Mouse (Mus musculus): ENCODE measurements at regions not wholly inside any gene's neighbourhood (a gene's known extent, or its start where the extent isn't known, plus 50 kb on each side); places are given as distances from the start of the nearest gene placed in this dataset.

DNA sequence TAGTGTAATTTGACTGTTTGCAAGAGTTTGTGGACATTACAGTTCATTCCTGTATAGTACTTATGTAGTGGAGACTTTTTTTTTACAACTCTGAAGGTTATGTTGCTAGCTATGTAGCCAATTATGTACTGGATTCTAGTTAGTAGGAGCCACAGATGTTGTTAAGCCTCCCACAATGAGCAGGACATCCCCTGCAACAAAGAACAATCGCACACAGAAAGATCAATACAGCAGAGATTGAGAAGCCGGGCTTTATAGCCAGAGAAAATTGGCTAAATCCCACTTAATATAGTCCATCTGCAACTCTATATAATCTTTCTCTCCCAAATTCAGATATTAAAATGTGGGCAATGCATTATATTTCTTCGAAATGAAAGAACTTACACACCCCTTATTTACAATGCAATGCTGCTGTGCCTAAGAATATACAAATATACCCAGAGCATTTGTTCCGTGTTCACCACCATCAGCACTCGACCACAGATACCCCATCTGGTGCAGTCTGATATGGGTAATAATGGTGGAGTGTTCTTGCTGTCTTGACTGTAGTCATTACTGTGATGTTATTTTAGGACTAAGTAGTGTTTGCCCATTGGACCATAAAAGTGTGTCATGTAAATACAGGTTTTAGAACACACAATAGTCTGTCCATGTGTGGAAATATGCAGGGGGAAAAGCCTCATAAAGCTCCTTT, 1351.9 kb upstream of the Zeb2 start:
- DNase-seq: no peak

DNA sequence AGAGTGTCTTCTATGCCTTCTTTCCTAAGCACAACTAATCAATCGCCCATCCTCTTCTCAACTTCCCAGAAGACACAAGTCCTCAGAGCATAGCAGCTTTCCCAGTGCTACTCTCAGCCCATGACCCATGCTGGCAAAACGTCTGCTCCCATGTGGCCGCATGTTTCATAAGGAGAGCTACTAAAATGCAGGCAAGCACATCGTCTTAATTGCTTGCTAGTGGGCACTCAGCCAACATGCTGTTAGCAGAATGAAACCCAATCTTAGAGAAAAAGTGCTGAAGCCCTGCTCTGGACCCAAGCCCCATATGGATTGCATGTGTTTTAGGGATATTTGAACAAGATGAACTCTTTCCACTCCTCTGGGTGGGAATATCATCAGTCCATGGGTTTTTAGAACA, 1348.2 kb upstream of the Zeb2 start:
- no peak for DNase-seq

DNA sequence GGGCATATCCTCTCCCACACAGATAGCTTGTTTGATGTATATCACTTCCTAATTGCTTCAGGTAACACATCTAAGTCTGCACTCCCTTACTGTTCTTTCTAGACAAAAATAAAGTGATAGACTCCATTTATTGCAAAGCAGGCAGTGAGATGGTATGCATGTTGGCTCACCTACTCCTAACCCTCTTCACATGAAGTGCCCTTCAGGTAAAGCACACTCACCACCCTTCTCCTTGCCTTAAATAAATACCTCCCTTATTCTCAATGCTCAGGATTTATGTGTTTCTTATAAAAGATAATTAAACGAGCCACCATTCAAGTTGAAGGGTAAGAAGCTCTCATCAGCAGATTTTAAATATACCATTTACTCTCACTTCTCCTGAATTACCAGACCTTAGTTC, 1347.7 kb upstream of the Zeb2 start:
- DNase-seq: no peak

DNA sequence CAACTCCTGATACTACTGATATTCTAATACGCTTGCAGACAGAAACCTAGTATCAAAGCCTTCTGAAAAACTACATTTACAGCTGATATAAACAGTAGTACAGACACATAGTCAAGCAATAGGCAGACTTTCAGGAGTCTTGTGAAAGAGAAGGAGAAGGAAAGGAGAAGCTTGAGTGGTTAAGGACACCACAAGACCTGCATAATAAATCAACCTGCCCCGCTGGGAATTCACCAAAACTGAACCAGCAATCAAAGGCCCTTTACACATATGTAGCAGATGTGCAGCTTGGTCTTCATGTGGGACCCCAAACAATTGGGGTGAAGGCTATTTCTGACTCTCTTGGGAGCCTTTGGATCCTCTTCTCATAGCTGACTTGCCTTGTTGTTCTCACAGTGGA, 1345.5 kb upstream of the Zeb2 start:
- no peak for DNase-seq

DNA sequence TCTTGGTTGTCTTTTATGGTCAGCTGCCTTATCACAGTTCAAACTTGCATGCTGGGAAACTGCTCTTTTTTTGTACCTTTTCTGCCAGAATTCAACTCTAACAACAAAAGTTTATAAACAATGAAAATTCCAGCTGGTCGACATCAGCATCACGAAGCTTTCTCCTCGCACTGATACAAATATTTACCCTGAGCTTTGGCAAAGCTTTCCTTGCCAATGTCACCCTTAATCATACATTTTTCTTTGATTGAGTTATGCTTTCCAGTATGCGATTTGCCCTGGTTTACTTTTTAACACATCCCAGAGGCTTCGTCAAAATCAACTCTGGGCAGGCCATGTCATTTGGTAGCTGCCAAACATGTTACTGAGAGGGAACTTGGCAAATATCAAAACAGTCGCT, 1333.5 kb upstream of the Zeb2 start:
- DNase-seq: no peak

DNA sequence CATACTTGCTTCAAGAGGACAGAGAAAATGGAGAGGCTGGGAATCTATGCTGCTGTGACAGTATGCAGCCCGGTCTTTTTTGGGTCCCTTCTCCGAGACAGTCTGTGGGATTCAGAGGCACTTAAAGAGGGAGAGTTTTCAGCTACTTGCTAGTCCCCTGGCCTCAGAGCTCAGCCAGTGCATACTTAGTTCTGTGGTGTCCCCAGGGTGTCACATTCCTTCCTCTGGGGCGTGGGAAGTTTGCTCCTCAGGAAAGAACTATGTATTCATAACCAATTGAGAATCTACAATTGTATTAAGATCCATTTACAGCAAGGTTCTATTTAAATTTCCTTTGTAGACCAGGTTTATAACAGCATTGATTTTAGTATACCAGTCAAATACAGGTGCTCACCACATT, 1328.1 kb upstream of the Zeb2 start:
- no peak for DNase-seq

DNA sequence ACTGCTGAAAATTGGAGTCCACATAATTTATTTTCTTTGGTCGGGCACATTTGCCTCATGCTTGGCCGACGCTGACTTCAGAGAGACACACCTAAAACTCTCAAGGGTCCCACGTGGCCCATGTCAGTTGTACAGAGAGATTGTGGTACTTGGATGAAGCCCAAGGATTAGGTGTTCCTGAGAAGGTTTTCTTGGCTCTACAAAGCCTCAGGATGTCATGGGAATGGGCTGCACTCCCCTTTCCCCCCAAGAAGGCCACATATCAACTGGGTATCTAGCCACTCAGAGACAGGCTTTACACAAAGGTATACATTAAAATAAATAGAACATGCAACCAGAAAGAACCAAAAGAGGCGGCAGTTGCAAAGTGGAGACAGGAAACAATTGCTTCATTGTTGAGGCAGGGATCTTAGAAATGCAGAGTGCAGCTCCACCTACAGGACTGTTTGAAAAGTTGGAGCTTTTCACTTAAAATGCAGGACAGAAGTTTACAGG, 1326.5 kb upstream of the Zeb2 start:
- DNase-seq: peak; percentile 13

DNA sequence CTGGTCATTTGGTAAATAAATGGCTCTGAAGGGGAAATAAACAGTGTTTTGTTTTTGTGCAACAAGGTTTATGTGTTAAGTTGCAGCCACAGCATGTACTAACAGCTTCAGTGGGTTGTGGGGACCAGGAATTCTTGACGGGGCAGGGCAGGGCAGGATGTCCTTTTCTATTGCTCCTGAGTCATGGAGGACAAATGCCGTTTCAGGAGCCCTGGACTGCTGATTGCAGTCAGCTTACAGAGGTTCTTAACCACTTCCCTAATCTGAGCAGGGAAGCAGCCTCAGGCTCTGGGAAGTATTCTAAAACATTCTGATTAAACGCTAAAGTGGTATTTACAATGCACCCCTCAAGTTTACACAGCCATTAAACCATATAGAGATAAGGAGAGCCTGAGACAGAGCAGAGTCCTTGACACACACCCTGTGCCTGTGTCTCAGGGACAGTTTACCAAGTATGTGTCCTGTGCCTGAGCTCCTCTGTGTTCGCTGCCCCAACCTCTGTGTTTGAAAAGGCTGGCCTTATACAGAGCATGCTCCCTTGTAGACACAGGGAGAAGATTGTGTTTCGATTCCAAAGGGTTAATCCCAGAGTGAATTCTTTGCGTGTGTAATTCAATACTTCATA, 1326.0 kb upstream of the Zeb2 start:
- no peak for DNase-seq

DNA sequence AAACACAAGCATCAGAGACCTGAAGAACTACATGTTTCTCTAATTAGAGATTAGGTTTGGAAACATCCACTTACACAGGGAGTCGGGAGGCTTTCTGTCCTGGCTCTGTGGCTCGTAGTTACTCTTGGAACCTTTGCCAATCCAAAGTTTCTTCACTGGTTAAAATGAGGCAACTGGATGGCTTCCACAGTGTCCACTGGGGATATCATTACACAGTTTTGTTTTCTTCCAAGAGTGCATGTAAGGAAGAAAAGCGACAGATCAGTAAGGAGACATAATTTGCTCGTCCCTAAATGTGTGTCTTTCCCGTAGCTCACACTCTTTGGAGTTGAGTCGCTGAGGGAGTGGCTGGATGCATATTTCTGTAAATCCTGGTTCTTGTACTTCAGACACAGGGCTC, 1325.4 kb upstream of the Zeb2 start:
- no peak for DNase-seq

DNA sequence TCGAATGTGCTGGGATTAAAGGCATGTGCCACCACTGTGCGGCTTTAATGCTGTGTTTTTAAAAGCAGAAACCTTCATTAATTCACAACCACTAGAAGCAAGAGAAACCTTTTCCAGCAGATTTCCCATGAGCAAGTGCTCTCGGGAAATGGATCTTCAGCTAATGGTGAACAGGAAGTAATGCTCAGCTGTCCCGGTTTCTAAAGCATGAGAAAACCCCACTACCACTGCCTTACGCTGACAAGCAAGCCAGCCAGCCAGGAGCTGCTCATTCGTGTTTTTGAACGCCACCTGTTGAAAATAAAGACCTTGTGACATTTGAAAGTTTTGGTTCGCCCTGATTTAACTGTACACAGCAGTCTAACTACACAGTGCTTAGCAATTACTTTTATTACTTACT, 1324.7 kb upstream of the Zeb2 start:
- DNase-seq: no peak

DNA sequence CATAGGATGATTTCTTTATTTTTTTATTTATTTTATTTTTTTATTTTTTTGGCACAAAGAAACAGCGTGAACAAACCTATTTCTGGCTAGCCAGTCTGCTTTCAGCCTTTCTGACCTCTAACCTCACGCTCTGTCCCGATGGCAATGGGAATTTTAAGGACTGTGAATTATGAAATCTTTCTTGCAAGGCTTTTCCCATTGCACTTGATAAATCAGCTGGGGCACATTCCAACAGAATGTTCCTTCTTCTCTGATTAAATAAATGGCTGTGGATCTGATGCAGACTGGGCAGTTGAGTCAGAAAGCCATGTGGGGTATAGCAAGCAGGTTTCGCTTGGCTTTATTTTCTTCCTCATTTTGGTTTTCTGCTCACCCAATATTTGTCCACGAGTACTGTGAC, 1324.2 kb upstream of the Zeb2 start:
- DNase-seq: no peak

DNA sequence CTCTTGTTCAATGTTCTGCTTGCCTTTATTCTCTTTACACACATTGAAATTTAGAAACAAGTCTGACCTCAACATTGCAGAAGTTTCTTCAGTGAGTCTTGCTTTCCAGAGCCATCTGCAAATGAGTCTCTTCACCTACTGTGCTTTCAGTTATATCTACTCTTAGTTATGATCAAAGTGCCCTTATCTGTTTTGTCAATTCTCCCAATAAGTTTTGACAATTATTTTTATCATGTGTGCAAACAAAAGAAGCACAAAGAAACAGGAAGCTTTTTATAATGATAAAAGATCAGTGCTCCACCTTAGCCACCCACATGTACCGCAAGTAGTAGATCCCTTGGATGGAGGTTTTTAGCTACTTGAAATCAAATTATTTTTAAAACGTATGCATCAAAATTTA, 1322.8 kb upstream of the Zeb2 start:
- DNase-seq: no peak

DNA sequence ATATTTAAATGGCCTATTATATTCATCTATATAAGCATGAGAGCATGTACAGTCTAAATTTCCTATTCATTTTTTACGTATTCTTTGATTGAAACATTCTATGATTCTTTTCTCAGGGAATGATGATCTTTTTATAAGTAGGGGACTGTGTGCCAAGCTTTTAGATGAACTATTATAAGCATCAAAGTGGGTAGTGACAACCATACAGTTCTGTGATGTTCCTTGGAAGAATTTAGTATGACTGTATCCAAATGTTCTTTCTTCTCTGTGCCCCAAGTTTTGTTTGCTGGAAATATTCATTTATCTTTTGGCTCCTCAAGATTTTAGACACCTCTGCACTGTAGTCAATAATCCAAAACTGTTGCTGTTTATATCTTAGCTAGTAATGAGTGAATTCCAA, 1301.1 kb upstream of the Zeb2 start:
- DNase-seq: no peak

DNA sequence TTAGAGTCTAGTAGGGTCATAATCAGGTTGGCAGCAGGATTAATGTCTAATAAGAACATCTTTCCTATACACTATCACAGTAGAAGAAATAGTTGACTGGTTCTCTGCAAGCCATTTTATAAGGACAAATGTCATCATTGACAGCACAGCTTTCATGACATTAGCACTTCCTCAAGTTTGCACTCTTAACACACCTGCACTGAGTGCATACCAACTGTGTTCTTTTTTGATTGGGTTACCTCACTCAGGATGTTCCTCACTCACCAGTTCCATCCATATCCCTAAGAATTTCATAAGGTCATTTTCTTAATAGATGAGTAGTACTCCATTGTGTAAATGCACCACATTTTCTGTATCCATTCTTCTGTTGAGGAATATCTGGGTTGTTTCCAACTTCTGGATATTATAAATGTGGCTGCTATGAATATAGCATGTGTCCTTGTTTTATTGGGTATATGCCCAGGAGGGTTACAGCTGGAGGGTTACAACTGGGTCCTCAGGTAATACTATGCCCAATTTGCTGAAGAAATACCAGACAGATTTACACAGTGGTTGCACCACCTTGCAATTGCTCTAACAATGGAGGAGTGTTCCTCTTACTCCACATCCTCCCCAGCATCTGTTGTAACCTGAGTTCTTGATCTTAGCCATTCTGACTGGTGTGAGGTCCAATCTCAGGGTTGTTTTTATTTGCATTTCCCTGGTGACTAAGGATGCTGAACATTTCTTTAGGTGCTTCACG, 1285.3 kb upstream of the Zeb2 start:
- no peak for DNase-seq

DNA sequence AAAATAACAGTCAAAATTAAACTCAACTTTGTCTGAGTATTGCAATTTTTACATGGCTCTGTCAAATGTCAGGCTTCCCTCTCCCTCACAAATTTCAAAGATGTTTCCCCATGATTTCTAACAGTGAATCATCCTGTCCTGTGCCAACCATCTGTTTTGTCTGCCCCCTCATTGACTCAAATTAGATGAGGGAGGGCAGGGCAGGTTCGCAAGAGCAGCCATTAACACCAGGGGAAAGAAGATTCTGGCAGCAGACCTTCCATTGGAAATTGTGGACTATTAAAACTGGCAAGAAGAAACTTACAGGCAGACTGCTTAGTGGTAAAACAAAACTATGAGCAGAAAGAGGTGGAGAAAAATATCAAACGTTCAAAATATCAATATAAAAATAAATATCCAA, 1277.0 kb upstream of the Zeb2 start:
- no peak for DNase-seq

DNA sequence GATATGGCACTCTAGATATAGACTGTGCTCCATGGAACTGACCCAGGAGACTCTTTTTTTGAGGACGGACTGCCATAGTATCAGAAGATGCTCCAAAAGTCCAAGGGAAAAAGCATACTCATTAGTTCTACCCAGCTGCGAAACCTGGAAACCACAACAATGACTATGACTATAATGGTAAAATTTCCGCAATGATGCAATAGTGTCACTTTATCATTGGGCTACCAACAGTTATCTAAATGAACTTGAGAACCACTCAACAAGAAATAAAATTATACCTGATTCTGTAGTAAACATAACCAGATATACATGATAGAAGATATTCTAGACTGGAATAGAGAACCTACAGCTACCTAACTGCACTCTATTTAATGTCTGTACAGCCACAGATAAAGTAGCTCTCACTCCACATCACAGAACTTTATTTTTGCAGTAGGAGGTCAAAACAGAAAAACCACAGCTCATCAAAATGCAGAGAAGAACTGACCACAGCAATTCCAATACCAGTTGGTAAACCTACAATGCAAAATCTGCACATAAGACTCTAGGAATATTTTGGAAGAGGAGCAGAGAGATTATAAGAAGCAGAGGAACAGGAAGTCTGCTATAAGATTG, 1255.8 kb upstream of the Zeb2 start:
- DNase-seq: no peak

DNA sequence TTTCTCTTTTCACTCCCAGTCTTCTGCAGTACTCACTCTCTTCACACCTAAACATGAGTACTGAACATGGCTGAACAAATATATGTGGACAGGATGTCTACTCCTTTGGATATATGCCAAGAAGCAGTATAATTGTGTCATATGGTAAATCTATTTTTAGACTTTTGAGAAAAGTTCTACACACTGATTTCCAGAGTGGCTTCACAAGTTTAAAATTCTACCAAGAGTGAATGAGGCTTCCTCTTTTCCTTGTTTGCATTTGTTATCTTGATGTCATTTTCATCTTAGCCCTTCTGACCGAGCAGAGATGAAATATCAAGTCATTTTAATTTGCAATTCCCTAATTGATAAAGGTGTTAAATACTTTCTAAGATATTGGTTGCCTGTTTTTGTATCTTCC, 1254.6 kb upstream of the Zeb2 start:
- no peak for DNase-seq

DNA sequence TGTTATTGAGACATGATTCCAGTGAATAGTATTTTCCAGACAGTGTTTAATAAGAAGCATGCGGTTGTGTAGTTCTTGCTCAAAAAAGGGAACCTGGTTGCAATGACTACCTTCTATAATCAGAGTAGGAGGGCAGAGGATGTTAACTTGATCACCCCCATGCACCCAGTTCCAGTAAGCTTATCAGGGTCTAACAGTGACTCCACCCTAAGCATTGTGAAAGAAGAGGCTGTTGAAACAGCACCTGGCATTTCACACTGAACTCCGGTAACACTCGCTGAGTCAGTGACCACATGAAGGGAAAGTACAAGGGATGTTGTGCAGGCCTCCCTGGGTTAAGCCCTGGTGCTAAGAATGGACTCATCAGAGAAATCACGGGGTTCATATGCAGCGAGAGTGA, 1253.8 kb upstream of the Zeb2 start:
- peak; percentile 6 for DNase-seq

DNA sequence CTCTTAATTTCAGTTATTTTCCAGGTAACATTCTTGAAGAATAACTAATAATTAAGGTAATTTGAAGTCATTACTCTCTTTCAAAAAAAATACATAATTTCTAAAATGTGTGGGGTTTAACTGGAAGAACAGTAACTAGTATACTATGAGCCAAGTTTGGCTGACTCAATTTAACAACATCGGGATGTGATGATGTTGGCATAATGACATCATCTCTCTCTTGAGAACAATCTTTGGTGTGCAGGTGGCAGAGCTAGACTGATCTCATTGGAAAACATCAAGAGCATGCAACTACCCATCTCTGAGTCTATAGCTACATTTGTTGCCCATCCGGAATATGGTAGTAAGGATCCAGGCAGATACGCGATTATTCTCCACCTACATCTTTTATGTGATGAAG, 1251.7 kb upstream of the Zeb2 start:
- DNase-seq: no peak

DNA sequence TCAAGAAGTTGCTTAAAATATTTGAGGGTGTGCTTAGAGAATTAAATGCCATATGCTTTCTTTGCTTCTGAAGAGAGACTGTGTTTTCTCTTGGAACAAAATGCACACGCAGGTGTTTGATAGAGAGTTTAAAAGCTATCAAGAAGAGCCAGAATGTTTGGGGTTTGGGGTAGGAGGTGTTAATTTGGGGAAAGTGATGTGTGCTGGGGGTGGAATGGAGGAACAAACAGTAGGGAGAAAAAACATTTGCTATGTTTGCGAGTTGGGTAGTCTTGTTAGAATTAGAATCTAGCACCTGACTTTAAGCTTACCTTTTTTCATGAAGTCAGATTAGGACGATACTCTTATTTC, 1248.9 kb upstream of the Zeb2 start:
- no peak for DNase-seq

DNA sequence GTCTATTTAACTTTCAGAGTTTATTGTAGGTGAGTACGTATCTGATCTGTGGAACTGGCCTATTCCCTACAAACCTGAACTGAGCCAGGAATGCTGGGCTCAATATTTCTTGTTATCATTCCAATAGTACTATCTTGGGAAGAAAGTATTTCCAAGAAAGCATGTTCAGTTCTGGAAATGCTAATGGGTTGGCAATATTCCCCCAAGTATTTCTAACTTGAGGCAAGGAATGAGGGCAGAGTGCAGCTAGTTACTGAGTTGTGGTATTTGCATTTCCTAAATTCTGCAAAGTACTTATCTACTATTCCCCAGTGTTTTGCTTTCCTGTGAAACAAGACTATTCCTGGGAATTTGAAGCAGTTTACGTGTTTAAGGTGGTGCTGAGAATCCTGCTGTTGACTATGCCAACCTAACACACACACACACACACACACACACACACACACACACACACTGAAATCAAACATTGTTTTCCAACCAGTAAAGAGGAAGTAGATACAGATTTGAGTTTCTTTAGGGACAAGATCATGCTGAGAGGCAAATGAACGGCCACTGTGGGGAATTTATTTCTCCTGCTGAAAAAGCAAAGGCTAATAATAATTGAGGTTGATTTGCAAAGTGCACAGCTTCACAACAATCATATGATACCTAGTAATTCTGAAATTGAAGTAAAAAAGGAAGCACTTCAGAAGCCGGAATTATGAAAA, 1248.4 kb upstream of the Zeb2 start:
- DNase-seq: no peak

DNA sequence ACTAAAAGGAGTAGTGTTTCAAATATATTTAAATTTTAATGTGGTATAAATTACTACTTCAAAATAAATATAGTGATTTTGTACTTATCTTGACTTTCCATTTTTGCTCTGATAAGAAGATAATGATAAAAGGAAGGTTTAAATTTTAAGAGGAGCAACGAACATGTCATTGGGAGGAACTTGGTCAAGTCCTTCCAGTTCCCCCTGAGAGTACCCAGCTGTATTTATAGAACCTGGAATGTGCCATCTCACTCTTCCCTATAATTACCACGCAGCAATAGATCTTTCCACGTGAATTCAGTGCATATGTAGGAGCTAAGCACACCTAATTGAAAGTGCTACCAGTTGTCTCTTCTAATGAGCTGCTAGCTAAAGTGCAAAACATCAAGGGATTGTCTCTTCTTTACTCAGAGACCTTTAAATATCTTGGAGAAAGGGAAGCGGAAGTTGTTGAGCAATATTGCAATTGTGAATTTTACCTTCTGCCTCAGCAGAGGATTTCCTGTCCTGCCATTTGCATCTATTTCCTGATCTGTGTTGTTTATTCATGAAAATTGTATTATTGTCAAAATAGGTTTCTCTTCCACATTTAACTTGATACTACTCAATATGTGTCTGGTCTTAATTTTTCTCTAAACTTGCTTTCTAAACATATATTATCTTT, 1243.0 kb upstream of the Zeb2 start:
- no peak for DNase-seq

DNA sequence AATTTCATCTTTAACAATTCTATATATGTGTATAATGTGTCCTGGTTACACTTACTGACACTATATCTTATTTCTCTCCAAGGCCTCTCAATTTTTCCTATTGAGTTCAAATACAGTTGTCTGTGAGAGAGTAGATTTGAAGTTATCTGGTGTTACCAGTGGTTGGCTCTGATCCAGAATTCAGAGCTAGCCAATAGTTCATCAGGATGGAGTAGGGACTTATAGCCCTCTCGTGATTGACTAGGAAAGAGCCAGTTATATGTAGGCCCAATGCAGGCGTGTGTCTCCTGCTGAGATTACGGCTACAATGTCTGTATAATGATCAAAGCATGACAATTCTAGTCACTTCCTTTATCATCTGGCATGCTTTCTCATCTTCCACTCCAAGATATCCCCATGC, 1241.0 kb upstream of the Zeb2 start:
- no peak for DNase-seq

All from thymus, postnatal 25 days (tissue).